Mouse (Mus musculus) bone marrow, adult 2 months (tissue): Measurements from ENCODE around the gene Stxbp6. TPM values are rescaled to one million over a fixed set of nuclear protein-coding genes. Genes with fewer than 3 reads are reported as not detected.

Experiments used
- H3K27ac ChIP-seq: fragments of 200-500 bp; 2 replicates; pipeline ENCODE4 v1.5.1; 2012; ENCODE audit warnings: low read depth, mild to moderate bottlenecking, control low read depth, inconsistent platforms, low read length; ENCODE audit not compliant: control insufficient read depth, poor library complexity, insufficient read depth
- H3K4me1 ChIP-seq: fragments of 200-500 bp; 2 replicates; pipeline ENCODE4 v1.6.1; 2011; ENCODE audit warnings: low read length; ENCODE audit not compliant: control insufficient read depth, insufficient read depth
- H3K4me3 ChIP-seq: fragments of 200-500 bp; replicated peaks from 2 replicates; pipeline ENCODE3; 2011; ENCODE audit warnings: mild to moderate bottlenecking, low read depth, low read length, control low read depth; ENCODE audit not compliant: control insufficient read depth
- CTCF ChIP-seq: fragments of 200-500 bp; IDR thresholded peaks from 2 replicates; pipeline ENCODE4 v1.5.1; 2011; ENCODE audit warnings: low read length, control low read depth; ENCODE audit not compliant: control insufficient read depth, insufficient read depth
- POLR2A ChIP-seq: fragments of 200-500 bp; IDR thresholded peaks from 2 replicates; pipeline ENCODE4 v1.6.1; 2011; ENCODE audit warnings: low read depth, mild to moderate bottlenecking, control low read depth, low read length, borderline replicate concordance; ENCODE audit not compliant: control insufficient read depth
- WGBS: fragments of 180-500 bp; shearing (Covaris S2); methylation state at CpG from one replicate; pipeline ENCODE4 v1.1.7; 2018; 5-methylcytosine and 5-hydroxymethylcytosine counted together
- polyA plus RNA-seq: library from polyadenylated mRNA; stranded (reverse); fragments of >200 nt; gene quantifications from 2 replicates; pipeline ENCODE4 v1.2.4, GENCODE M21; 2011; ENCODE audit warnings: low replicate concordance; ENCODE audit not compliant: missing spikeins, insufficient read depth, insufficient read length

Stxbp6 gene
- polyA plus RNA-seq, 1 experiment = 1.3 TPM

GRCm38 (mm10) chr12:44971477-44971876 lies 103.0 kb downstream of the Stxbp6 start:
- no peaks in the 10 kb centered on the region for H3K4me1 ChIP-seq
- H3K27ac ChIP-seq = no peak overlapping the region
- no peak overlapping the region for H3K4me3 ChIP-seq
- 39% methylated on average over 2 of the region's 2 CpGs for WGBS
- TF ChIP-seq CTCF = no peak
- TF ChIP-seq POLR2A = no peak

DNA sequence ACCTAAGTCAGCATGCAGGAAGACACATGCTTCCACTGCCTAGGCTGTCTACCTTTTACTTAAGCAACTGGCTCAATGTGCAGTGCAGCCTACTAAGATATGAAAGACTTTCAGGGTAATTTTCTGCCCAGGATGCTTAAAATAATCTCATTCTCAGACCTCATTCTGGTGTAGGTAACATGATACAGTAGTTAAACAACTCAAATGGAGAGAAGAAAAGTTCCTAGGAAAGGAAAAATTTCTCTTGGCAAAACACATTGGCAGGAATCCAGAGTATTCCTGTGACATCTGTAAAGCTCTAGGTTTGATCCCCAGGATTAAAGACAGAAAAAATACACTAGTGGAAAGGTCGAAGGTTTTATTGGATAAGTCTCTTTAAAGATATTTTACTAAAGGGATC lies 107.1 kb downstream of the Stxbp6 start:
- no peak overlapping the region for H3K4me3 ChIP-seq
- no peaks in the 10 kb centered on the region for H3K4me1 ChIP-seq
- TF ChIP-seq CTCF = no peak
- TF ChIP-seq POLR2A = no peak
- WGBS = 88% methylated on average over 1 of the region's 1 CpGs
- no peak overlapping the region for H3K27ac ChIP-seq

DNA sequence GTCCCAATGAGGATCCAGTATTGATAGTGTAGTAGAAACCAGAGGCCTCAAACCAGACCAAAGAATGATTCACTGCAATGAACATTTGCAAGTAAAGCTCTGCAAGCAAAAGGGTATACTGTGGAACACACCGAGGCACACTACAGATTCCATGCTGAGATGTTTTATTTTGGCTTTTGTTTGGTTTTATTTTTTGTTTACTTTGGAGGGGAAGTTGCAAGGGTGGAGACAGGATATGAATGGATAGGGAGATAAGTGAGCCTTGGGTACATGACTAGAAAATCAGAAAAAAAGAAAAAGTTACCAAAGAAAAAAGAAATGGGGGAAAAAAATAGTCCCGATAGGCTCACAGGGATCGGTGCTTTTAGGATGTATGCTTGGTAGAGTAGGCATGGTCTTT lies 117.0 kb downstream of the Stxbp6 start:
- Histone ChIP-seq H3K4me3 (no peak overlapping the region), H3K27ac (no peak overlapping the region), H3K4me1 (no peaks in the 10 kb centered on the region)
- WGBS = 84% methylated on average over 3 of the region's 3 CpGs
- no peak for TF ChIP-seq POLR2A
- no peak for TF ChIP-seq CTCF

- TF ChIP-seq POLR2A (no peak), CTCF (no peak)
- 85% methylated on average over 2 of the region's 2 CpGs for whole genome bisulfite sequencing
- H3K27ac ChIP-seq = no peak overlapping the region
- H3K4me3 ChIP-seq = no peak overlapping the region
- no peaks in the 10 kb centered on the region for H3K4me1 ChIP-seq
These were observed 121.4 kb downstream of the Stxbp6 start for GRCm38 (mm10) chr12:44953121-44953520.

- Histone ChIP-seq H3K4me3 (no peak overlapping the region), H3K27ac (no peak overlapping the region), H3K4me1 (no peaks in the 10 kb centered on the region)
- WGBS = 80% methylated on average over 3 of the region's 3 CpGs
- no peak for TF ChIP-seq CTCF
- TF ChIP-seq POLR2A = no peak
These were observed 122.4 kb downstream of the Stxbp6 start for GRCm38 (mm10) chr12:44952072-44952471.

DNA sequence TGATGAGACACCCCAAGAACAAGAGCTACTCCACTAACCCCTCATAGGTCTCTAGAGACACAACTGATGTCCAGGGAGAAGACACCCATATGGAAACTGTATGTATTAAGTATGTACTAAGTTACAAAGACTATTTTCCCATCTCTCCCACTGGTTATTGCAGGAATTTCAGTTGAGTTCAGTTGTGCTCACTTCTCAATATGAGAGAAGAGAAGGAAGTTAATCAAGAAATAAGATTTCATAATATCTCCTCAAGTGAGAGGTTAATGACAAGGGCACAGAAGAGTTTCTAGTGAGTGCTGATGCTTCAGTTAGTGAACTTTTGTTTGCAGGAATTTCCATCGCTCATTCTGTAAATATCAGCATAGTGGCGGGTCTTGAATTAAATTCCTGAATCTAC lies 124.0 kb downstream of the Stxbp6 start:
- Histone ChIP-seq H3K27ac (no peak overlapping the region), H3K4me1 (no peaks in the 10 kb centered on the region), H3K4me3 (no peak overlapping the region)
- 63% methylated on average over 2 of the region's 2 CpGs for WGBS
- TF ChIP-seq POLR2A (no peak), CTCF (no peak)

GRCm38 (mm10) chr12:44947823-44948222 lies 126.7 kb downstream of the Stxbp6 start:
- no peak overlapping the region for H3K27ac ChIP-seq
- H3K4me1 ChIP-seq = no peaks in the 10 kb centered on the region
- H3K4me3 ChIP-seq = no peak overlapping the region
- 78% methylated on average over 5 of the region's 5 CpGs for WGBS
- TF ChIP-seq POLR2A (no peak), CTCF (no peak)

- H3K4me3 ChIP-seq = no peak overlapping the region
- H3K4me1 ChIP-seq = no peaks in the 10 kb centered on the region
- H3K27ac ChIP-seq = peak overlapping the region; percentile 58; the same call in 1 of the 2 replicates
- no peak for TF ChIP-seq POLR2A
- no peak for TF ChIP-seq CTCF
- WGBS = 37% methylated on average over 4 of the region's 4 CpGs
These were observed 134.2 kb downstream of the Stxbp6 start for GRCm38 (mm10) chr12:44940325-44940724.

DNA sequence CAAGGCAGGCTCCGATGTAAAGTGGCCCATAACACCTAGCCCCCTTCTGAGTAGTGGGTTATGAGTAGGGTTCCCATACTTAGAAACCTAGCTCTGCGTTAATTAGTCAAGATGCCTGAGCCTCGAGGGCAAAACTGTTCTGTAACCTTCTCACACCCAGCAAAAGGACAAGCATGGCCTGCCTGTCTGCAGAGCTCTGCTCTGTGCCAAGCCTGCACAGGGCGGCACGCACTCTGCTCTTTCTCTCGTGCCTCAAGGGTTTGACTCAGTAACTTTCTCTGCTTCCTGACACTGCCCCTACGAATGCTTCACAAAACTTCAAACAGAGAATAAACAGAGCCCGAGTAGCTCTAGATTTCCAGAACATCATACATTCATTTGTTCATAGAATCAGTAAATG lies 135.4 kb downstream of the Stxbp6 start:
- Histone ChIP-seq H3K27ac (no peak overlapping the region), H3K4me1 (no peaks in the 10 kb centered on the region), H3K4me3 (no peak overlapping the region)
- TF ChIP-seq POLR2A = no peak
- no peak for TF ChIP-seq CTCF
- WGBS = 80% methylated on average over 8 of the region's 8 CpGs

- WGBS = 22% methylated on average over 6 of the region's 6 CpGs
- Histone ChIP-seq H3K4me3 (no peak overlapping the region), H3K27ac (no peak overlapping the region; the same call in 1 of the 2 replicates), H3K4me1 (no peaks in the 10 kb centered on the region; the same call in 1 of the 2 replicates)
- TF ChIP-seq CTCF (no peak), POLR2A (no peak)
These were observed 141.6 kb downstream of the Stxbp6 start for GRCm38 (mm10) chr12:44932954-44933353.
